Mouse (Mus musculus) embryonic stem cell, embryonic (primary cell): Measurements from ENCODE around the gene Gm9747.

Experiments
- CTCF ChIA-PET, 4 experiments: fragments of 300-600 bp in 2 of 4; fragments of 350-600 bp in 2 of 4; sonication (Branson Sonifier 250); formaldehyde crosslinking; loops; one replicate each; lab custom pipeline; 2022; ENCODE audit warnings: inconsistent platforms in 2 of 4; lab: Charles Lee
- POLR2A ChIA-PET, 4 experiments: fragments of 300-600 bp in 2 of 4; fragments of 350-600 bp in 2 of 4; sonication (Branson Sonifier 250); formaldehyde crosslinking; loops; one replicate each; lab custom pipeline; 2022; ENCODE audit warnings: antibody characterized with exemption in 4 of 4, inconsistent platforms in 1 of 4; lab: Charles Lee

The Gm9747 gene

GRCm38 (mm10) chr1:82247221-82247951, 14.5 kb downstream of the Gm9747 start:
- CTCF ChIA-PET: interaction anchor here in 1 of 4 experiments (0.6 to 0.7 kb wide), 2 partner anchors 21 to 1199 kb away, joined by 3 to 4 read pairs; no protein-coding TSS in a partner anchor
- POLR2A ChIA-PET: interaction anchor here in 1 of 4 experiments (0.7 kb wide), 1 partner anchor 294 kb away, joined by 6 read pairs; no protein-coding TSS in a partner anchor

DNA sequence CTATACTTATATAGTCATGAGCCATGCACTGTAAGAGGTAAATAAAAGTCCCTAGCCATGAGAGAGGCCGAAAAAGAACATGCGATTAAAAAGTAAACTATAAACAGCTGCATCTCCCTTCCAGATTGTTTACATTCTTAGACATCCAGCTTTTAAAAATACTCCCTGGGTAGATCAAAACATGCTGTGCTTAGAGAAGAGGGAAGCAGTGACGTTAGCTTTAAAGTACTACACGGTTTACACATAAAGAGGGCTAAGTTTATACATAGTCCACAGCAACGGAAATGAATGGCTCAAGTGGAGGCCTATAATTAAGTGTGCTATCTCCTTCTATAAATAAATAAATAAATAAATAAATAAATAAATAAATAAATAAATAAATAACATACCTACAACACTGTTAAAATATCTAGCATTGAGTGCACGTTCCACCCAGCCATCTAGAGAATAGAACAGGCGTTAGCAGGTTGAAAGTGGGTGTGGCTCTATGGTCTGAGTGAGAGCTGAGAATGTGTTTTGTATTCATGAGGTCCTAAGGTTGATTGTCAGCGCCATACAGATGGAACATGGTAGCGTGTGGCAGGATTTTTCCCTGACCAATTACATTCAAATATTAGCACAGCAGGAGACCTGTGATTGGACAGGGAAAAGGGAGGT, 21.0 kb downstream of the Gm9747 start:
- POLR2A ChIA-PET: no interaction called here

GRCm38 (mm10) chr1:82257457-82257856, 24.5 kb downstream of the Gm9747 start:
- ChIA-PET POLR2A (no interaction called here), CTCF (no interaction called here)

More for the DNA sequence above, 21.0 kb downstream of the Gm9747 start:
- CTCF ChIA-PET: no interaction called here

GRCm38 (mm10) chr1:82258331-82258730, 25.4 kb downstream of the Gm9747 start:
- POLR2A ChIA-PET: interaction anchor here in 1 of 4 experiments (1.2 kb wide), 1 partner anchor 9 kb away, joined by 3 read pairs; no protein-coding TSS in a partner anchor
- CTCF ChIA-PET: interaction anchor here in 1 of 4 experiments (0.6 kb wide), 1 partner anchor 117 kb away, joined by 4 read pairs; no protein-coding TSS in a partner anchor

GRCm38 (mm10) chr1:82260055-82260454, 27.1 kb downstream of the Gm9747 start:
- CTCF ChIA-PET: no interaction called here
- POLR2A ChIA-PET: no interaction called here

DNA sequence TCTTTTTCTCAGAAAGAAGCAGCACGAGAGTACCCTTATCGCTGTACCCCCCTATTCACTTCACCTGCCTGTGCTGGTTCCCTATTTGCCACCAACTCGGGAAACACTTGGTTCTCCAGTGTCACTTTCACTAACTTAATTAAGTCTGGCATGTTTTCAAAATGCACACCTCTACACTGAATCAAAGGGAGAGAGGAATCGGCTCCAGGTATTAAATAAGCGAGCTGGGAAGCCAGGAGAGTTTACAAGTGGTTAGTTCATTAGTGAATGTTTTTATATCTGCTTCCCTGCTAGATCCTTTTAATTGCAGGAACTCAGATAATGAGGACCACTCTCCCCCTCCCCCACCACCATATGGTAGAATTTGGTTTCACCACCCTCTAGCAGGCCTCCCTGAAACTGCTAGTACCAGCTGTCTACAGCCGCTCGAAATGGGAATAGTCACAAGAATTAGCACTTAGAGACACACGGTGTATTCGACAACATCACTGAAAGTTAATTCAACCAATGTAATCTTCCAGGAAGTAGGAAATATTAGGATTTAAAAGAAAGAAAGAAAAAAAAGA, 28.2 kb downstream of the Gm9747 start:
- CTCF ChIA-PET: no interaction called here

DNA sequence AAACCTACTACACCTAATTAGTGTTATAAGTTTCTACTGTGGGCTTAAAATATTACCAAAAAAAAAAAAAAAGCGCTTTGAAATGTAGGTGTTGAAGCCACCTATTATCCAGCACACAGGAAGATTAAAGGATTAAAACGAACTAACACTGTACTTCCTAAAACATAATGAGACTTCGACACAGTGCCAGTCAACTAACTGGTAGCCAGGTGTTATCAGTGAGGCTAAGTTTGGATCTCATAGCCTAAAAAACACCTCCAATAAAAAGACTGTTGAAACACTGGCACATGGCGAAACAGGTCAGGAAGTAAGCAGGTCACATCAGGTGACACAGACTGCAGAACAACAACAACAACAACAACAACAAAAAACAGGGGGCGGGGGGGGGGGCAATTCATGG, 28.7 kb downstream of the Gm9747 start:
- CTCF ChIA-PET: no interaction called here
- POLR2A ChIA-PET: no interaction called here

More for the DNA sequence above, 28.2 kb downstream of the Gm9747 start:
- POLR2A ChIA-PET: no interaction called here

DNA sequence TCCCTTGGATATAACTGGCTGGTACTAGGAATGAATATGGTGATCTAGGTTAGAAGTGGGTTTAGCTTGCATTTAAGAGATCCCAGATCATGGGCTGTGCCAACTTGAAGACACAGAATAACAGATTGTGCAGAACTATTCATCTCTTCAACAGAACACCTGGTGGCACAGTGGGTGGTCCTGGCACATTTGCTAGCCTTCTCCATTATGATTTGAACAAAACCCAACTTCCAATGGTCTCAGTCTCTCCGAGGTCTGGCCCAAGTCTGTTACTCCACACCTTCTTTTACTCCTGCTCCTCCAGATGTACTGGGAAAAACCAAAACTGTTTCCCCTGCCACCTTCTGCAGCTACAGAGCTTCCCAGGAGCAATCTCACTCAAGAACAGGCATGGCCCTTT, 29.4 kb downstream of the Gm9747 start:
- CTCF ChIA-PET: no interaction called here
- POLR2A ChIA-PET: no interaction called here

GRCm38 (mm10) chr1:82267547-82267946, 34.6 kb downstream of the Gm9747 start:
- ChIA-PET POLR2A (interaction anchor here in 1 of 4 experiments (1.0 kb wide), 1 partner anchor 9 kb away, joined by 3 read pairs; no protein-coding TSS in a partner anchor), CTCF (no interaction called here)

DNA sequence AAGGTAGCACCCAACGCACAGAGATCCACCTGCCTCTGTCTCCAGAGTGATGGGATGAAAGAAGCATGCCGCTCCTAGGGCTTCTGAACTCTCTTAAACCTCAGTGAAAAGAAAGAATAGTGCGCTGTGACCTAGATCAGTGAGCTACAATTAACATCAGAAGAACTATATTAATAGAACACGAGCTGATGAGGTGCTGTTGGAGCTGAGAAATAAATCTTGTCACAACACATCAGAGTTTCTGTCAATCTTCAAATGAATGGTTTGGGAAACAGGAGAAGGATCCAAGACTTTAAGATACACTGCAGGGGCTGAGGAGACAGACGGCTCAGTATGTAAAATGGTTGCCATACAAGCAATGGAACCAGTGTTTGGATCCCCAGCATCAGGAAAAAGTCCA, 39.3 kb downstream of the Gm9747 start:
- CTCF ChIA-PET: no interaction called here
- POLR2A ChIA-PET: no interaction called here

GRCm38 (mm10) chr1:82273529-82273928, 40.6 kb downstream of the Gm9747 start:
- ChIA-PET POLR2A (interaction anchor here in 1 of 4 experiments (1.3 kb wide), 1 partner anchor 9 kb away, joined by 3 read pairs; no protein-coding TSS in a partner anchor), CTCF (no interaction called here)

GRCm38 (mm10) chr1:82274361-82274760, 41.4 kb downstream of the Gm9747 start:
- ChIA-PET POLR2A (interaction anchor here in 1 of 4 experiments (1.3 kb wide), 1 partner anchor 8 kb away, joined by 3 read pairs; no protein-coding TSS in a partner anchor), CTCF (no interaction called here)

DNA sequence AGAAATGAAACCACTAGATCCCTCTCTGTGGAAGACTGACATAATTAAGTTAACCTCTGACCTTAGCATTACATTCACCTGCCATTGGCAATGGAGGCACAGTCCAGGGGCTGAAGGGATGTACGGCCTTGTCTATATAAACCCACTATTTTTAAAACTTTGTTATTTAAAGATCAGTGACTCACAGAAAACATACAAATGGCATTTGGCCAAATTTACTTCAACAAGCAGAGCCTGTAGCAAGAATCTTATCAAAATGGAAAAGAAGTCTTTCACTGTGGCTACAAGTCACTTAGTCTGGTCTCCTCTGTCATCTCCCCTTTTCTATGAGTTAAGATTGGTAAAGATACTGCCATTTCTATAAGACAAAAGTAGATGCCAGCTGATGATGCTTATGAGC, 46.9 kb downstream of the Gm9747 start:
- ChIA-PET CTCF (no interaction called here), POLR2A (no interaction called here)

GRCm38 (mm10) chr1:82281823-82282222, 48.9 kb downstream of the Gm9747 start:
- POLR2A ChIA-PET: interaction anchor here in 2 of 4 experiments (1.0 to 2.2 kb wide), 5 partner anchors 8 to 37 kb away, joined by 3 to 7 read pairs (median 4); no protein-coding TSS in a partner anchor
- CTCF ChIA-PET: no interaction called here

DNA sequence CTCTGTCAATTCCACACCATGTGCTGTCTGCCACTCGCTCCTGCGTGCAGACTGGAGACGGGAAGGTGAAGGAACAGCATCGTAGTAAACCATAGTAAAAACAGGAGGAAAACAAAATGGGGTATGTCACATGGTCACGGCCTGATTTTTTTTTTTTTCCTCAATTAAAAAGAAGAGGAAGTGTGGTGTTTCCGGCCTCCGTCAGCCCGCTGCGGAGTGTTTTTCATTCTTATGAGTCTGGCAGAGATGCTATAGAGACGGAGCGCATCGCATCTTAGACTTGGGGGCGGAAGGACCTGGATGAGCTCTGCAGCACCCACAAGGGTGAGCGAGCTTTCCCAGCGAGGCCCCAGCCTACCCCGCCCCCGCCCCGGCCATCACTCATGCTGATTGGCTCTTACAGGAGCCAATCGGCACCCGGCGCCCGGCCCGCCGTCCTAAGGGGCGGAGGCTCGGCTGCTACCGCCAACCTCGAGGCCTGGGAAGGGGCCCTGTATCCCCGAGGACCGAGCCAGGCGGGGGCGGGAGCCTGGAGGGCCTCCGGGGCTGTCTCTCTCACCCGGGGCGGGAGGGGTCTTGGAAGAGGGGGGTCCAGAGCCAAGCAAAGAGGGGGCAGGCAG, 50.2 kb downstream of the Gm9747 start:
- ChIA-PET POLR2A (interaction anchor here in 3 of 4 experiments (0.7 to 2.3 kb wide), 15 partner anchors 8 to 965 kb away, joined by 3 to 15 read pairs (median 3); partner anchors contain the start of genes Rhbdd1 (in 2 of the 3) and Irs1 (in 1 of the 3)), CTCF (interaction anchor here in 1 of 4 experiments (0.6 kb wide), 1 partner anchor 602 kb away, joined by 3 read pairs; no protein-coding TSS in a partner anchor)

- ChIA-PET CTCF (interaction anchor here in 2 of 4 experiments (0.5 to 0.6 kb wide), 3 partner anchors 13 to 944 kb away, joined by 3 to 5 read pairs (median 4); no protein-coding TSS in a partner anchor), POLR2A (interaction anchor here in 3 of 4 experiments (0.6 to 2.3 kb wide), 7 partner anchors 12 to 338 kb away, joined by 3 to 15 read pairs (median 6); partner anchors contain the start of gene Rhbdd1 (in 3 of the 3))
Measured at GRCm38 (mm10) chr1:82283901-82284301, 51.0 kb downstream of the Gm9747 start.

GRCm38 (mm10) chr1:82284403-82284802, 51.5 kb downstream of the Gm9747 start:
- ChIA-PET CTCF (interaction anchor here in 2 of 4 experiments (0.5 kb wide), 2 partner anchors 12 to 943 kb away, joined by 4 to 5 read pairs; no protein-coding TSS in a partner anchor), POLR2A (interaction anchor here in 3 of 4 experiments (0.6 to 2.3 kb wide), 5 partner anchors 32 to 338 kb away, joined by 3 to 15 read pairs (median 5); partner anchors contain the start of gene Rhbdd1 (in 3 of the 3))
